Mouse (Mus musculus): ENCODE measurements around the gene Ackr2. TPM values are rescaled to one million over a fixed set of nuclear protein-coding genes. Genes with fewer than 3 reads are reported as not detected.

Ackr2 gene
- total and polyA plus RNA-seq, 3 experiments: not detected

- H3K4me1 ChIP-seq (ENCODE audit: control insufficient read depth in 1 of 2, insufficient read depth in 2 of 2, low read length in 2 of 2): no peaks in the 10 kb centered on the region
- no peaks in the 10 kb centered on the region for H3K36me3 ChIP-seq (ENCODE audit: control insufficient read depth in 1 of 2, insufficient read depth in 2 of 2, low read length in 2 of 2)
- H3K27me3 ChIP-seq (ENCODE audit: control insufficient read depth in 1 of 2, insufficient read depth in 2 of 2, low read length in 2 of 2): no peaks in the 10 kb centered on the region; a peak in 1 of 4 replicates
- no peaks in the 10 kb centered on the region for H3K79me2 ChIP-seq (ENCODE audit: control insufficient read depth, insufficient read depth, low read length, poor library complexity)
- H3K9ac ChIP-seq (ENCODE audit: control insufficient read depth, low read depth, low read length, poor library complexity, severe bottlenecking): no peak overlapping the region
- TF ChIP-seq ETS1 (IDR thresholded peaks at IDR 0.05; ENCODE audit: low read depth, low read length) (no peak), SMC3 (IDR thresholded peaks at IDR 0.05; ENCODE audit: low read depth, low read length) (no peak), TAL1 (IDR thresholded peaks at IDR 0.05; ENCODE audit: low read length) (no peak), GATA1 (IDR thresholded peaks at IDR 0.05; ENCODE audit: low read depth, low read length) (no peak), ZKSCAN1 (IDR thresholded peaks at IDR 0.05; ENCODE audit: low read depth, low read length) (no peak), POLR2AphosphoS5 (IDR thresholded peaks at IDR 0.05; ENCODE audit: borderline replicate concordance, low read depth, low read length) (no peak), SIN3A (IDR thresholded peaks at IDR 0.05; ENCODE audit: low read length) (no peak), ZC3H11A (IDR thresholded peaks at IDR 0.05; ENCODE audit: low read depth, low read length) (no peak), E2F4 (IDR thresholded peaks at IDR 0.05; ENCODE audit: borderline replicate concordance, low read depth, low read length) (no peak), MXI1 (IDR thresholded peaks at IDR 0.05; ENCODE audit: low read depth, low read length) (no peak), ELF1 (IDR thresholded peaks at IDR 0.05; ENCODE audit: low read depth, low read length) (no peak), RCOR1 (IDR thresholded peaks at IDR 0.05; ENCODE audit: low read depth, low read length) (no peak), USF1 (IDR thresholded peaks at IDR 0.05; ENCODE audit: low read depth, low read length) (no peak), MYB (IDR thresholded peaks at IDR 0.05; ENCODE audit: low read depth, low read length) (no peak), GABPA (IDR thresholded peaks at IDR 0.05; ENCODE audit: low read depth, low read length) (no peak), ZNF384 (IDR thresholded peaks at IDR 0.05; ENCODE audit: low read depth, low read length) (no peak), EP300 (IDR thresholded peaks at IDR 0.05; ENCODE audit: low read depth in 1 of 2, low read length in 2 of 2) (no peak), MAX (IDR thresholded peaks at IDR 0.05; ENCODE audit: low read length) (no peak)
- no peak overlapping the region for H3K27ac ChIP-seq (ENCODE audit: control insufficient read depth, low read depth, low read length)
- H3K4me3 ChIP-seq (ENCODE audit: control insufficient read depth in 1 of 2, insufficient read depth in 1 of 2, low read depth in 2 of 2, low read length in 2 of 2): no peak overlapping the region
- no peak for DNase-seq (ENCODE audit: low read depth, low spot score)
- H3K9me3 ChIP-seq (replicated peaks; ENCODE audit: insufficient read depth, low read length): no peaks in the 10 kb centered on the region
Observed at GRCm38 (mm10) chr9:121891301-121891700, 6.9 kb upstream of the Ackr2 start.

GRCm38 (mm10) chr9:121892057-121892687 lies 6.0 kb upstream of the Ackr2 start:
- Histone ChIP-seq H3K9ac (ENCODE audit: control insufficient read depth, low read depth, low read length, poor library complexity, severe bottlenecking) (no peak overlapping the region), H3K79me2 (ENCODE audit: control insufficient read depth, insufficient read depth, low read length, poor library complexity) (no peaks in the 10 kb centered on the region), H3K27ac (ENCODE audit: control insufficient read depth, low read depth, low read length) (no peak overlapping the region), H3K27me3 (ENCODE audit: control insufficient read depth in 1 of 2, insufficient read depth in 2 of 2, low read length in 2 of 2) (no peaks in the 10 kb centered on the region; a peak in 1 of 4 replicates), H3K4me1 (ENCODE audit: control insufficient read depth in 1 of 2, insufficient read depth in 2 of 2, low read length in 2 of 2) (no peaks in the 10 kb centered on the region), H3K36me3 (ENCODE audit: control insufficient read depth in 1 of 2, insufficient read depth in 2 of 2, low read length in 2 of 2) (no peaks in the 10 kb centered on the region), H3K9me3 (replicated peaks; ENCODE audit: insufficient read depth, low read length) (no peaks in the 10 kb centered on the region), H3K4me3 (ENCODE audit: control insufficient read depth in 1 of 2, insufficient read depth in 1 of 2, low read depth in 2 of 2, low read length in 2 of 2) (no peak overlapping the region)
- no peak for DNase-seq (ENCODE audit: low read depth, low spot score)
- TF ChIP-seq POLR2A (IDR thresholded peaks at IDR 0.05; ENCODE audit: control insufficient read depth in 1 of 2, insufficient read depth in 1 of 2, low read depth in 1 of 2, low read length in 2 of 2, poor library complexity in 1 of 2) (no peak), ZKSCAN1 (IDR thresholded peaks at IDR 0.05; ENCODE audit: low read depth, low read length) (no peak), CHD1 (IDR thresholded peaks at IDR 0.05; ENCODE audit: low read depth, low read length) (no peak), HCFC1 (IDR thresholded peaks at IDR 0.05; ENCODE audit: low read depth, low read length) (no peak), MAFK (IDR thresholded peaks at IDR 0.05; ENCODE audit: borderline replicate concordance, low read depth, low read length) (no peak), JUND (IDR thresholded peaks at IDR 0.05; ENCODE audit: low read depth, low read length) (no peak), TCF12 (IDR thresholded peaks at IDR 0.05; ENCODE audit: low read depth, low read length) (no peak), TAL1 (IDR thresholded peaks at IDR 0.05; ENCODE audit: low read length) (no peak), ZMIZ1 (IDR thresholded peaks at IDR 0.05; ENCODE audit: low read depth, low read length) (no peak), TBP (IDR thresholded peaks at IDR 0.05; ENCODE audit: low read depth, low read length) (no peak), SIN3A (IDR thresholded peaks at IDR 0.05; ENCODE audit: low read length) (no peak), KAT2A (conservative IDR thresholded peaks at IDR 0.05; ENCODE audit: low read depth, low read length) (no peak), RAD21 (IDR thresholded peaks at IDR 0.05; ENCODE audit: low read depth, low read length) (no peak), GABPA (IDR thresholded peaks at IDR 0.05; ENCODE audit: low read depth, low read length) (no peak), BHLHE40 (IDR thresholded peaks at IDR 0.05; ENCODE audit: borderline replicate concordance, low read depth, low read length) (no peak)

All from MEL (cell line).